Comparison of ENCODE assay signal across 8 mouse cellular contexts in the genomic region with DNA sequence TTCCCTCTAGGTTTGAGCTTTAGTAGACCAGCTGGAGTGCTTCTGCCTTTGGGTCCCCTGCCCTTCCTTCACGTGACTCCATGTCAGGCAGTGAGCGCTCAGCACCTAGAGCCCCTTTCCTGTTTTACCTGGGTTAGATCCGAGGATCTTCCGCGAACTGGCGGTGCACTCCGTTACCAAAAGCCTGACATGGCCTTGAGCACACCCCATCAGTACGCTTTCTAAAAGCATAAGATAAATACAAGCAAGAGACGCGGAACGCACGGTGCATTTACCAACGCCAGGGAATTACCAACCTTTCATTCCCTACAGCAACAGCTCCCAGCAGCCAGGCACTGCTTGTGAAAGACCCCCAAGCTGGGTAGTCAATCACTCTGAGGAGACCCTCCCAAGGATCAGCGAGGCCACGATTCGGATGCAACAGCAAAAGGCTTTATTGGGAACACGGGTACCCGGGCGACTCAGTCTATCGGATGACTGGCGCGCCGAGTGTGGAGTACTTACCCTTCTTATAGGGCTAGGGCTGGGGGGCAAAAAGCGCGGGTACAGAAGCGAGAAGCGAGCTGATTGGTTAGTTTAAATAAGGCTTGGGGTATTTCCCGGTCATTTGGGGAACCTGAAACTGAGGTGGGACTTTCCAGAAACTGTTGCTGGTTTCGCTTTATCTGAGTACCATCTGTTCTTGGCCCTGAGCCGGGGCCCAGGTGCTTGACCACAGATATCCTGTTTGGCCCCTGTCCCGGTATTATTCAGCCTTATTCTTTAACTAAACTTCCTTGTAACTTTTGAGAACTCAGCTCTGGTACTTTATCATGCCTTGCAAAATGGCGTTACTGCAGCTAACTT. TPM values are rescaled to one million over a fixed set of nuclear protein-coding genes. Genes with fewer than 3 reads are reported as not detected.
A peak's percentile ranks its signal among the peaks of the same experiment; 100 is the strongest.
DNase-seq lines count a peak whose midpoint lies in the region; ATAC-seq and TF ChIP-seq lines count a peak whose summit lies in the region.
"Not testable (repeated sequence)": the region's sequence is repeated elsewhere in the genome, so short reads cannot be mapped to it uniquely, and the experiment has no call there.

No protein-coding gene starts in this region.

- peak overlapping the region; percentile 92 for H3K4me3 ChIP-seq in bone marrow, adult 2 months (replicated peaks; ENCODE audit: control insufficient read depth, low read depth, low read length)
- H3K4me3 ChIP-seq in embryonic facial prominence, embryonic 15.5 days (replicated peaks), result peak overlapping the region; percentile 89
- H3K4me3 ChIP-seq in heart, embryonic 11.5 days (ENCODE audit: low read depth, low read length), result peak overlapping the region; percentile 94
- H3K4me3 ChIP-seq in intestine, embryonic 16.5 days (ENCODE audit: low read length), result peak overlapping the region; percentile 98
- peak overlapping the region; percentile 97 for H3K4me3 ChIP-seq in liver, embryonic 12.5 days
- H3K4me3 ChIP-seq in midbrain, embryonic 13.5 days (replicated peaks), result peak overlapping the region; percentile 94

- TF ChIP-seq POLR2A in bone marrow, adult 2 months (IDR thresholded peaks at IDR 0.05; ENCODE audit: borderline replicate concordance, control insufficient read depth, low read depth, low read length), result peak; percentile 35; the same call in 1 of the 2 replicates

- not testable (repeated sequence) for H3K9me3 ChIP-seq in embryonic facial prominence, embryonic 15.5 days (replicated peaks); heart, embryonic 11.5 days (replicated peaks; ENCODE audit: control insufficient read depth, low read length); intestine, embryonic 16.5 days (ENCODE audit: control insufficient read depth, low read length); liver, embryonic 12.5 days (replicated peaks); midbrain, embryonic 13.5 days

- H3K27ac ChIP-seq in bone marrow, adult 2 months (ENCODE audit: control insufficient read depth, insufficient read depth, low read depth, low read length, poor library complexity), result peak overlapping the region; percentile 100
- H3K27ac ChIP-seq in embryonic facial prominence, embryonic 15.5 days (replicated peaks), result peak overlapping the region; percentile 97
- H3K27ac ChIP-seq in heart, embryonic 11.5 days (ENCODE audit: low read depth, low read length), result peak overlapping the region; percentile 98
- peak overlapping the region; percentile 98 for H3K27ac ChIP-seq in intestine, embryonic 16.5 days (ENCODE audit: low read length)
- H3K27ac ChIP-seq in liver, embryonic 12.5 days, result peak overlapping the region; percentile 98
- H3K27ac ChIP-seq in midbrain, embryonic 13.5 days, result peak overlapping the region; percentile 96; the same call in 1 of the 2 replicates

- not testable (repeated sequence) for H3K4me1 ChIP-seq in bone marrow, adult 2 months (ENCODE audit: control insufficient read depth, insufficient read depth, low read length)
- peaks cover 44% of the 10 kb centered on the region for H3K4me1 ChIP-seq in embryonic facial prominence, embryonic 15.5 days
- peaks cover 24% of the 10 kb centered on the region for H3K4me1 ChIP-seq in heart, embryonic 11.5 days (ENCODE audit: control insufficient read depth, insufficient read depth, low read length)
- H3K4me1 ChIP-seq in intestine, embryonic 16.5 days (ENCODE audit: control insufficient read depth, insufficient read depth, low read length), result peaks cover 20% of the 10 kb centered on the region
- peaks cover 78% of the 10 kb centered on the region for H3K4me1 ChIP-seq in liver, embryonic 12.5 days
- peaks cover 46% of the 10 kb centered on the region for H3K4me1 ChIP-seq in midbrain, embryonic 13.5 days (replicated peaks)

- not testable (repeated sequence) for H3K27me3 ChIP-seq in embryonic facial prominence, embryonic 15.5 days; heart, embryonic 11.5 days (ENCODE audit: control insufficient read depth, insufficient read depth, low read length); intestine, embryonic 16.5 days (replicated peaks; ENCODE audit: control insufficient read depth, insufficient read depth, low read length); liver, embryonic 12.5 days (replicated peaks); midbrain, embryonic 13.5 days

- ATAC-seq in embryonic facial prominence, embryonic 15.5 days (ENCODE audit: insufficient number of reproducible peaks, low FRiP score, low TSS enrichment, low read depth); heart, embryonic 11.5 days (replicated peaks; ENCODE audit: insufficient number of reproducible peaks, low FRiP score, low TSS enrichment); midbrain, embryonic 13.5 days: not testable (repeated sequence)
- ATAC-seq in intestine, embryonic 16.5 days, result peak; percentile 21; the same call in 1 of the 2 replicates
- peak; percentile 27 for ATAC-seq in liver, embryonic 12.5 days

- WGBS in bone marrow, adult 2 months, result 2% methylated on average over 30 of the region's 32 CpGs
- WGBS in embryonic facial prominence, embryonic 15.5 days, result 14% methylated on average over 30 of the region's 32 CpGs
- 22% methylated on average over 29 of the region's 32 CpGs for WGBS in heart, embryonic 11.5 days (ENCODE audit: insufficient replicate concordance)
- WGBS in intestine, embryonic 16.5 days, result 14% methylated on average over 29 of the region's 32 CpGs
- 5% methylated on average over 31 of the region's 32 CpGs for WGBS in liver, embryonic 12.5 days (ENCODE audit: insufficient replicate concordance)
- WGBS in midbrain, embryonic 13.5 days, result 26% methylated on average over 30 of the region's 32 CpGs

- not testable (repeated sequence) for TF ChIP-seq CTCF in bone marrow, adult 2 months (IDR thresholded peaks at IDR 0.05; ENCODE audit: control insufficient read depth, insufficient read depth, low read length)

- H3K36me3 ChIP-seq in embryonic facial prominence, embryonic 15.5 days, result peaks cover 31% of the 10 kb centered on the region
- not testable (repeated sequence) for H3K36me3 ChIP-seq in heart, embryonic 11.5 days (ENCODE audit: control insufficient read depth, insufficient read depth, low read length)
- peaks cover 12% of the 10 kb centered on the region; the same call in 1 of the 2 replicates for H3K36me3 ChIP-seq in intestine, embryonic 16.5 days (ENCODE audit: control insufficient read depth, insufficient read depth, low read length)
- H3K36me3 ChIP-seq in liver, embryonic 12.5 days, result peaks cover 58% of the 10 kb centered on the region
- H3K36me3 ChIP-seq in midbrain, embryonic 13.5 days, result peaks cover 14% of the 10 kb centered on the region

- peak overlapping the region; percentile 93 for H3K9ac ChIP-seq in embryonic facial prominence, embryonic 15.5 days
- H3K9ac ChIP-seq in heart, embryonic 11.5 days (ENCODE audit: low read depth, low read length), result peak overlapping the region; percentile 96
- H3K9ac ChIP-seq in intestine, embryonic 16.5 days (ENCODE audit: low read depth, low read length), result peak overlapping the region; percentile 98
- H3K9ac ChIP-seq in liver, embryonic 12.5 days, result peak overlapping the region; percentile 99
- peak overlapping the region; percentile 97 for H3K9ac ChIP-seq in midbrain, embryonic 13.5 days (replicated peaks)

- H3K4me2 ChIP-seq in embryonic facial prominence, embryonic 15.5 days (replicated peaks), result peak overlapping the region; percentile 95
- peak overlapping the region; percentile 99 for H3K4me2 ChIP-seq in heart, embryonic 11.5 days
- H3K4me2 ChIP-seq in intestine, embryonic 16.5 days (ENCODE audit: low read depth, low read length), result peak overlapping the region; percentile 97
- peak overlapping the region; percentile 99 for H3K4me2 ChIP-seq in liver, embryonic 12.5 days
- peak overlapping the region; percentile 100 for H3K4me2 ChIP-seq in midbrain, embryonic 13.5 days (replicated peaks)

- DNase-seq in 3T3-L1 (ENCODE audit: low read depth, low spot score), result peak; percentile 27
- peak; percentile 45 to 63 for DNase-seq in spleen, adult 18-20 months

RNA-seq across cellular contexts. Expression of a gene that starts 0.7 kb away (rescaled TPM):
- polyA plus RNA-seq in bone marrow, adult 2 months (2011; ENCODE audit: insufficient read depth, insufficient read length, low replicate concordance, missing spikeins), result 117 and 158 TPM in 2 replicates
- 108 and 114 TPM in 2 replicates for polyA plus RNA-seq in embryonic facial prominence, embryonic 15.5 days (2015; fragmentation: Nextera tagmentation; extraction: Ambion mirVana)
- 55.7 and 59.7 TPM in 2 replicates for polyA plus RNA-seq in heart, embryonic 11.5 days (2014; fragmentation: Nextera tagmentation; extraction: Ambion mirVana)
- polyA plus RNA-seq in intestine, embryonic 16.5 days (2015; fragmentation: Nextera tagmentation; extraction: Ambion mirVana), result 112 and 119 TPM in 2 replicates
- 208 and 211 TPM in 2 replicates for polyA plus RNA-seq in liver, embryonic 12.5 days (2016; fragmentation: Nextera tagmentation; extraction: Ambion mirVana)
- 61.0 and 69.1 TPM in 2 replicates for polyA plus RNA-seq in midbrain, embryonic 13.5 days (2015; fragmentation: Nextera tagmentation; extraction: Ambion mirVana)

RNA-seq across cellular contexts. Expression of a gene that starts 16.3 kb away (rescaled TPM):
- polyA plus RNA-seq in bone marrow, adult 2 months (2011; ENCODE audit: insufficient read depth, insufficient read length, low replicate concordance, missing spikeins), result 0.77 and 1.2 TPM in 2 replicates
- 0.43 and 0.58 TPM in 2 replicates for polyA plus RNA-seq in embryonic facial prominence, embryonic 15.5 days (2015; fragmentation: Nextera tagmentation; extraction: Ambion mirVana)
- 0.20 and 0.27 TPM in 2 replicates for polyA plus RNA-seq in heart, embryonic 11.5 days (2014; fragmentation: Nextera tagmentation; extraction: Ambion mirVana)
- polyA plus RNA-seq in intestine, embryonic 16.5 days (2015; fragmentation: Nextera tagmentation; extraction: Ambion mirVana), result 0.18 and 0.27 TPM in 2 replicates
- polyA plus RNA-seq in liver, embryonic 12.5 days (2016; fragmentation: Nextera tagmentation; extraction: Ambion mirVana), result 0.10 and 0.15 TPM in 2 replicates
- polyA plus RNA-seq in midbrain, embryonic 13.5 days (2015; fragmentation: Nextera tagmentation; extraction: Ambion mirVana), result 0.13 and 0.20 TPM in 2 replicates

RNA-seq across cellular contexts. Expression of a gene that starts 18.4 kb away (rescaled TPM):
- polyA plus RNA-seq in bone marrow, adult 2 months (2011; ENCODE audit: insufficient read depth, insufficient read length, low replicate concordance, missing spikeins), result 70.0 and 84.5 TPM in 2 replicates
- polyA plus RNA-seq in embryonic facial prominence, embryonic 15.5 days (2015; fragmentation: Nextera tagmentation; extraction: Ambion mirVana), result 163 and 173 TPM in 2 replicates
- 162 and 169 TPM in 2 replicates for polyA plus RNA-seq in heart, embryonic 11.5 days (2014; fragmentation: Nextera tagmentation; extraction: Ambion mirVana)
- polyA plus RNA-seq in intestine, embryonic 16.5 days (2015; fragmentation: Nextera tagmentation; extraction: Ambion mirVana), result 159 and 181 TPM in 2 replicates
- polyA plus RNA-seq in liver, embryonic 12.5 days (2016; fragmentation: Nextera tagmentation; extraction: Ambion mirVana), result 202 and 215 TPM in 2 replicates
- polyA plus RNA-seq in midbrain, embryonic 13.5 days (2015; fragmentation: Nextera tagmentation; extraction: Ambion mirVana), result 141 and 150 TPM in 2 replicates

RNA-seq across cellular contexts. Expression of a gene that starts 27.6 kb away (rescaled TPM):
- not detected in 2 replicates for polyA plus RNA-seq in bone marrow, adult 2 months (2011; ENCODE audit: insufficient read depth, insufficient read length, low replicate concordance, missing spikeins)
- 0.71 and 0.77 TPM in 2 replicates for polyA plus RNA-seq in embryonic facial prominence, embryonic 15.5 days (2015; fragmentation: Nextera tagmentation; extraction: Ambion mirVana)
- polyA plus RNA-seq in heart, embryonic 11.5 days (2014; fragmentation: Nextera tagmentation; extraction: Ambion mirVana), result 1.7 and 4.0 TPM in 2 replicates
- polyA plus RNA-seq in intestine, embryonic 16.5 days (2015; fragmentation: Nextera tagmentation; extraction: Ambion mirVana), result 0.38 and 0.57 TPM in 2 replicates
- 0.38 and 0.49 TPM in 2 replicates for polyA plus RNA-seq in liver, embryonic 12.5 days (2016; fragmentation: Nextera tagmentation; extraction: Ambion mirVana)
- polyA plus RNA-seq in midbrain, embryonic 13.5 days (2015; fragmentation: Nextera tagmentation; extraction: Ambion mirVana), result 0.55 and 1.5 TPM in 2 replicates

RNA-seq across cellular contexts. Expression of a gene that starts 27.7 kb away (rescaled TPM):
- polyA plus RNA-seq in bone marrow, adult 2 months (2011; ENCODE audit: insufficient read depth, insufficient read length, low replicate concordance, missing spikeins), result 18.9 and 31.7 TPM in 2 replicates
- polyA plus RNA-seq in embryonic facial prominence, embryonic 15.5 days (2015; fragmentation: Nextera tagmentation; extraction: Ambion mirVana), result 21.5 and 23.4 TPM in 2 replicates
- polyA plus RNA-seq in heart, embryonic 11.5 days (2014; fragmentation: Nextera tagmentation; extraction: Ambion mirVana), result 1.8 and 2.1 TPM in 2 replicates
- 11.3 TPM in 2 replicates for polyA plus RNA-seq in intestine, embryonic 16.5 days (2015; fragmentation: Nextera tagmentation; extraction: Ambion mirVana)
- 2.8 and 3.4 TPM in 2 replicates for polyA plus RNA-seq in liver, embryonic 12.5 days (2016; fragmentation: Nextera tagmentation; extraction: Ambion mirVana)
- 3.8 and 4.3 TPM in 2 replicates for polyA plus RNA-seq in midbrain, embryonic 13.5 days (2015; fragmentation: Nextera tagmentation; extraction: Ambion mirVana)
